In the genomic region with DNA sequence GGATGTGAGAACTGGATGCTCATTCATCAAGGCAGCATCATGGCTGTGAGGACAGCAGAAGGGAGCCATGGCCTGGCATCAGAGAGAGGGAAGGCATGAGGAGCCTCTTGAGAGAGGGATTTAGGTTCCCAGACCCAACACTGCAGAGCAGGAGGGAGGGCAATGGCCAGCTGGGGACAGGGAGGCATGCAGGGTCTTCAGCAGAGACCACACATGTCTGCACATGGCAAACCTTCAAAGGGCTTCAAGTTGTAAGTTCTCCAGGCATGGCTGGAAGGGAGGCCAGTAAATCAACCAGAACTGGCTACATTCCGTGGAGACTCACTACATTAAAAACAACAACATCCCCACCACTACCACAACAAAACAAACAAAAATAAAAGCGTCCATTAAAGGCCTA, we compare ENCODE assay signal across 9 mouse cellular contexts. TPM values are rescaled to one million over a fixed set of nuclear protein-coding genes. Genes with fewer than 3 reads are reported as not detected.
DNase-seq lines count a peak whose midpoint lies in the region; ATAC-seq lines count a peak whose summit lies in the region.
"Had no signal": no experiment of that assay in that cellular context is flagged by ENCODE, and none has a peak within 500 bp of the region (broad histone marks: within the 10 kb centered on the region; RNA-seq: fewer than 3 reads in every experiment).

No protein-coding gene starts in this region.

- no peak for ATAC-seq in forebrain, embryonic 12.5 days (ENCODE audit: low FRiP score)
- no peak for ATAC-seq in forebrain, embryonic 14.5 days
- no peak for ATAC-seq in lung, embryonic 16.5 days (ENCODE audit: low read depth)
- ATAC-seq in limb, embryonic 12.5 days (ENCODE audit: insufficient number of reproducible peaks, insufficient read depth, low FRiP score, low TSS enrichment, low read depth) = no peak
- no peak for ATAC-seq in neural tube, embryonic 14.5 days (ENCODE audit: low read depth)

- peak overlapping the region; percentile 11; the same call in 1 of the 2 replicates for H3K27ac ChIP-seq in forebrain, embryonic 12.5 days
- no peak overlapping the region for H3K27ac ChIP-seq in forebrain, embryonic 14.5 days (ENCODE audit: low read depth, low read length)
- peak overlapping the region; percentile 56 for H3K27ac ChIP-seq in lung, embryonic 16.5 days (ENCODE audit: low read length)
- H3K27ac ChIP-seq in limb, embryonic 12.5 days = peak overlapping the region; percentile 84; the same call in 1 of the 2 replicates
- H3K27ac ChIP-seq in neural tube, embryonic 14.5 days (ENCODE audit: low read depth, low read length) = peak overlapping the region; percentile 22; the same call in 1 of the 2 replicates

- no peaks in the 10 kb centered on the region for H3K27me3 ChIP-seq in forebrain, embryonic 12.5 days
- H3K27me3 ChIP-seq in forebrain, embryonic 14.5 days (replicated peaks; ENCODE audit: control insufficient read depth, insufficient read depth, low read length) = no peaks in the 10 kb centered on the region
- no peaks in the 10 kb centered on the region for H3K27me3 ChIP-seq in lung, embryonic 16.5 days (ENCODE audit: control insufficient read depth, insufficient read depth, low read depth, low read length)
- no peaks in the 10 kb centered on the region for H3K27me3 ChIP-seq in limb, embryonic 12.5 days
- no peaks in the 10 kb centered on the region for H3K27me3 ChIP-seq in neural tube, embryonic 14.5 days (ENCODE audit: control insufficient read depth, insufficient read depth, low read length)

- 85% methylated on average over 2 of the region's 2 CpGs for WGBS in forebrain, embryonic 12.5 days
- WGBS in forebrain, embryonic 14.5 days = 81% methylated on average over 2 of the region's 2 CpGs
- WGBS in lung, embryonic 16.5 days = 54% methylated on average over 2 of the region's 2 CpGs
- 53% methylated on average over 2 of the region's 2 CpGs for WGBS in limb, embryonic 12.5 days
- WGBS in neural tube, embryonic 14.5 days = 61% methylated on average over 2 of the region's 2 CpGs

- peaks cover 1% of the 10 kb centered on the region; the same call in 1 of the 2 replicates for H3K36me3 ChIP-seq in forebrain, embryonic 12.5 days (replicated peaks)
- H3K36me3 ChIP-seq in forebrain, embryonic 14.5 days (ENCODE audit: control insufficient read depth, insufficient read depth, low read length) = no peaks in the 10 kb centered on the region
- no peaks in the 10 kb centered on the region for H3K36me3 ChIP-seq in lung, embryonic 16.5 days (ENCODE audit: control insufficient read depth, insufficient read depth, low read length)
- H3K36me3 ChIP-seq in limb, embryonic 12.5 days = 0 out of 2 replicates have a peak, but pooled peaks cover 5% of the 10 kb centered on the region
- H3K36me3 ChIP-seq in neural tube, embryonic 14.5 days (ENCODE audit: control insufficient read depth, insufficient read depth, low read length) = no peaks in the 10 kb centered on the region

- H3K9ac ChIP-seq in forebrain, embryonic 12.5 days = no peak overlapping the region
- H3K9ac ChIP-seq in forebrain, embryonic 14.5 days (ENCODE audit: low read length) = no peak overlapping the region
- no peak overlapping the region for H3K9ac ChIP-seq in lung, embryonic 16.5 days (ENCODE audit: low read length)
- no peak overlapping the region for H3K9ac ChIP-seq in limb, embryonic 12.5 days (replicated peaks)
- no peak overlapping the region for H3K9ac ChIP-seq in neural tube, embryonic 14.5 days (replicated peaks; ENCODE audit: low read depth, low read length)

- H3K4me3 ChIP-seq in forebrain, embryonic 12.5 days (replicated peaks) = no peak overlapping the region
- H3K4me3 ChIP-seq in forebrain, embryonic 14.5 days (ENCODE audit: low read depth, low read length) = no peak overlapping the region
- H3K4me3 ChIP-seq in lung, embryonic 16.5 days (ENCODE audit: low read length) = no peak overlapping the region
- H3K4me3 ChIP-seq in limb, embryonic 12.5 days (replicated peaks) = no peak overlapping the region
- H3K4me3 ChIP-seq in neural tube, embryonic 14.5 days (ENCODE audit: low read depth, low read length) = no peak overlapping the region

- intact Hi-C loops in left cerebral cortex, postnatal 36 days (cut with DNase I) = no loop called here

- H3K4me2 ChIP-seq in forebrain, embryonic 12.5 days = no peak overlapping the region
- no peak overlapping the region for H3K4me2 ChIP-seq in forebrain, embryonic 14.5 days (ENCODE audit: low read length)
- no peak overlapping the region for H3K4me2 ChIP-seq in lung, embryonic 16.5 days (ENCODE audit: low read depth, low read length)
- no peak overlapping the region for H3K4me2 ChIP-seq in limb, embryonic 12.5 days
- H3K4me2 ChIP-seq in neural tube, embryonic 14.5 days (ENCODE audit: low read depth, low read length) = no peak overlapping the region

- no peaks in the 10 kb centered on the region for H3K9me3 ChIP-seq in forebrain, embryonic 12.5 days
- H3K9me3 ChIP-seq in forebrain, embryonic 14.5 days (replicated peaks; ENCODE audit: control insufficient read depth, low read length) = no peaks in the 10 kb centered on the region
- H3K9me3 ChIP-seq in lung, embryonic 16.5 days (ENCODE audit: control insufficient read depth, low read length) = 0 out of 2 replicates have a peak, but pooled peaks cover 2% of the 10 kb centered on the region
- no peaks in the 10 kb centered on the region for H3K9me3 ChIP-seq in limb, embryonic 12.5 days
- no peaks in the 10 kb centered on the region for H3K9me3 ChIP-seq in neural tube, embryonic 14.5 days (ENCODE audit: control insufficient read depth, low read length)

- no peak for DNase-seq in forebrain, embryonic 14.5 days (ENCODE audit: low spot score)
- no peak for DNase-seq in lung, postnatal 14 days
- DNase-seq in testis, postnatal 10 days (ENCODE audit: low spot score) = no peak
- DNase-seq in left cerebral cortex, postnatal 36 days (ENCODE audit: low spot score in 2 of 2) = no peak
- DNase-seq: kidney, postnatal 36 days had no signal

- peaks cover 22% of the 10 kb centered on the region for H3K4me1 ChIP-seq in forebrain, embryonic 12.5 days
- no peaks in the 10 kb centered on the region for H3K4me1 ChIP-seq in forebrain, embryonic 14.5 days (ENCODE audit: control insufficient read depth, insufficient read depth, low read length)
- peaks cover 14% of the 10 kb centered on the region for H3K4me1 ChIP-seq in lung, embryonic 16.5 days (replicated peaks; ENCODE audit: control insufficient read depth, insufficient read depth, low read length)
- peaks cover 20% of the 10 kb centered on the region for H3K4me1 ChIP-seq in limb, embryonic 12.5 days (replicated peaks)
- H3K4me1 ChIP-seq in neural tube, embryonic 14.5 days (ENCODE audit: control insufficient read depth, insufficient read depth, low read length) = peaks cover 11% of the 10 kb centered on the region; the same call in 1 of the 2 replicates

RNA-seq across cellular contexts. Expression of gene Rgs12, which starts 18.2 kb away (rescaled TPM):
- polyA plus RNA-seq in forebrain, embryonic 12.5 days (2016; fragmentation: Nextera tagmentation; extraction: Ambion mirVana) = 74.9 and 75.4 TPM in 2 replicates
- 37.2 and 37.4 TPM in 2 replicates for polyA plus RNA-seq in forebrain, embryonic 14.5 days (2014; fragmentation: Nextera tagmentation; extraction: Ambion mirVana)
- 34.3 and 34.7 TPM in 2 replicates for polyA plus RNA-seq in lung, embryonic 16.5 days (2015; fragmentation: Nextera tagmentation; extraction: Ambion mirVana)
- 57.3 and 59.7 TPM in 2 replicates for polyA plus RNA-seq in limb, embryonic 12.5 days (2016; fragmentation: Nextera tagmentation; extraction: Ambion mirVana)
- polyA plus RNA-seq in neural tube, embryonic 14.5 days (2014; fragmentation: Nextera tagmentation; extraction: Ambion mirVana) = 31.6 and 36.1 TPM in 2 replicates
- total RNA-seq in left cerebral cortex, postnatal 36 days (2021) = 10 to 100 TPM; 51.1 to 55.7 TPM

RNA-seq across cellular contexts. Expression of gene Msantd1, which starts 23.3 kb away (rescaled TPM):
- 3.0 and 3.4 TPM in 2 replicates for polyA plus RNA-seq in forebrain, embryonic 12.5 days (2016; fragmentation: Nextera tagmentation; extraction: Ambion mirVana)
- polyA plus RNA-seq in forebrain, embryonic 14.5 days (2014; fragmentation: Nextera tagmentation; extraction: Ambion mirVana) = 5.5 and 7.4 TPM in 2 replicates
- 0.85 and 1.1 TPM in 2 replicates for polyA plus RNA-seq in lung, embryonic 16.5 days (2015; fragmentation: Nextera tagmentation; extraction: Ambion mirVana)
- 0.42 and 0.73 TPM in 2 replicates for polyA plus RNA-seq in limb, embryonic 12.5 days (2016; fragmentation: Nextera tagmentation; extraction: Ambion mirVana)
- 2.8 and 3.9 TPM in 2 replicates for polyA plus RNA-seq in neural tube, embryonic 14.5 days (2014; fragmentation: Nextera tagmentation; extraction: Ambion mirVana)
- 1 to 10 TPM; 5.4 to 8.2 TPM for total RNA-seq in left cerebral cortex, postnatal 36 days (2021)
